11 mouse cellular contexts compared by ENCODE assay signal in the genomic region with DNA sequence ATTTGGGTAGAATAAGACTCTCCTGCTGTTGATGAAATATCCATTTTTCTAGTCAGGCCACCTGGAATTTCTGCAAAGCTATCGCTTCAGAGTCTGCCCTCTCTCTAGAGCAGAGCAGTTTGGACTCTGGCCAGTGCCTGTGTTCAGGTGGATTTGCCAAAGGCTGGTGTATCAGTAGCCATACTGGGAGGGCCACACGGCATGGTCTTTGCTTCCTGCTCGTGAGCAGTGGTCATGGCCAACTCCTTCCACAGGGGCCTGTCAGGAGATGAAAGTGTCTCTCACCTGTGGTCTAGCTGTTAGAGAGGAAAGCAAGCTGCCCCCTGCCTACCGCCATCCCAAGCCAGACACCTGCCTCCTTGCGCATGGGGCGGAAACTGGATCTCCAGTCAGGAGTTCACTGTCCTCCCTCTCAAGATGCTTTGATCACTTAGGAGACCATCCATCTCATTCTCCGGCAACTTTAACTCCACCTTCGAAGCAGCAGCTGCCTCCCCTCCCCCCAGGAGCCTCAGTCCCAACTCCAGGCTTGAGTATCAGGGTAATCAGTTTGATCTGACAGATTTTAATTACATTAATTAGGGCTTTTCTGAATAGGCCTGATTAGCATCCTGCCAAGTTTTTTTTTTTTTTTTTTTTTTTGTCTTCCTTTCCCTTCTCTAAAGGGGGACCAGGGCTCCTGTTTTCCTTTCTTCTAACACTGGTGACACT. TPM values are rescaled to one million over a fixed set of nuclear protein-coding genes. Genes with fewer than 3 reads are reported as not detected.
DNase-seq lines count a peak whose midpoint lies in the region; ATAC-seq and TF ChIP-seq lines count a peak whose summit lies in the region.
"Had no signal": no experiment of that assay in that cellular context is flagged by ENCODE, and none has a peak within 500 bp of the region (broad histone marks: within the 10 kb centered on the region; RNA-seq: fewer than 3 reads in every experiment).

No protein-coding gene starts in this region.

- ATAC-seq in neural tube, embryonic 13.5 days (ENCODE audit: low read depth) = peak; percentile 32; the same call in 1 of the 2 replicates
- peak; percentile 50; the same call in 1 of the 2 replicates for ATAC-seq in stomach, embryonic 16.5 days (ENCODE audit: insufficient read depth, low FRiP score)
- ATAC-seq: liver, postnatal 0 days; Patski had no signal

- no peaks in the 10 kb centered on the region for H3K9me3 ChIP-seq in neural tube, embryonic 13.5 days
- no peaks in the 10 kb centered on the region for H3K9me3 ChIP-seq in stomach, embryonic 16.5 days (replicated peaks; ENCODE audit: control insufficient read depth, low read length)
- H3K9me3 ChIP-seq: embryonic facial prominence, embryonic 13.5 days had no signal

- no peak overlapping the region for H3K4me3 ChIP-seq in neural tube, embryonic 13.5 days
- no peak overlapping the region for H3K4me3 ChIP-seq in kidney, adult 2 months (ENCODE audit: insufficient read depth, low read depth, low read length)
- H3K4me3 ChIP-seq in stomach, embryonic 16.5 days (replicated peaks; ENCODE audit: low read length) = no peak overlapping the region
- H3K4me3 ChIP-seq: embryonic facial prominence, embryonic 13.5 days had no signal

- H3K9ac ChIP-seq in neural tube, embryonic 13.5 days = no peak overlapping the region
- H3K9ac ChIP-seq in stomach, embryonic 16.5 days (ENCODE audit: low read length) = no peak overlapping the region
- H3K9ac ChIP-seq: embryonic facial prominence, embryonic 13.5 days; liver, postnatal 0 days had no signal

- no peak overlapping the region for H3K4me2 ChIP-seq in neural tube, embryonic 13.5 days
- H3K4me2 ChIP-seq in stomach, embryonic 16.5 days (ENCODE audit: low read depth, low read length) = no peak overlapping the region
- H3K4me2 ChIP-seq: embryonic facial prominence, embryonic 13.5 days had no signal

- DNase-seq in cerebellum, adult 18-20 months = peak; percentile 9 to 16
- no peak for DNase-seq in cerebellum, adult 11-12 months
- DNase-seq in neural tube, embryonic 10.5 days (ENCODE audit: extremely low spot score, low spot score) = no peak
- peak; percentile 62 for DNase-seq in kidney, adult 2 months
- DNase-seq in heart, adult 8-10 months (ENCODE audit: low spot score) = no peak
- DNase-seq in frontal cortex, adult 2 months (ENCODE audit: extremely low spot score in 1 of 2, low spot score in 1 of 2) = no peak
- DNase-seq: liver, postnatal 0 days had no signal

- peaks cover 8% of the 10 kb centered on the region for H3K4me1 ChIP-seq in neural tube, embryonic 13.5 days (replicated peaks)
- peaks cover 5% of the 10 kb centered on the region; the same call in 1 of the 2 replicates for H3K4me1 ChIP-seq in kidney, adult 2 months (ENCODE audit: control insufficient read depth, insufficient read depth, low read length)
- H3K4me1 ChIP-seq in stomach, embryonic 16.5 days (ENCODE audit: control insufficient read depth, insufficient read depth, low read length) = no peaks in the 10 kb centered on the region
- H3K4me1 ChIP-seq: embryonic facial prominence, embryonic 13.5 days had no signal

- no peak overlapping the region for H3K27ac ChIP-seq in neural tube, embryonic 13.5 days (replicated peaks)
- no peak overlapping the region for H3K27ac ChIP-seq in kidney, adult 2 months (ENCODE audit: insufficient read depth, low read depth, low read length)
- peak overlapping the region; percentile 8; the same call in 1 of the 2 replicates for H3K27ac ChIP-seq in stomach, embryonic 16.5 days (ENCODE audit: low read length)
- H3K27ac ChIP-seq: embryonic facial prominence, embryonic 13.5 days had no signal

- no peaks in the 10 kb centered on the region for H3K27me3 ChIP-seq in neural tube, embryonic 13.5 days
- no peaks in the 10 kb centered on the region for H3K27me3 ChIP-seq in kidney, adult 2 months (replicated peaks; ENCODE audit: control insufficient read depth, insufficient read depth, low read length)
- H3K27me3 ChIP-seq in stomach, embryonic 16.5 days (ENCODE audit: control insufficient read depth, insufficient read depth, low read length) = no peaks in the 10 kb centered on the region

- no peak for TF ChIP-seq CTCF in kidney, adult 2 months (conservative IDR thresholded peaks at IDR 0.05; ENCODE audit: insufficient read depth, insufficient read length, low read depth, low read length)

- no peaks in the 10 kb centered on the region for H3K36me3 ChIP-seq in neural tube, embryonic 13.5 days
- H3K36me3 ChIP-seq in kidney, adult 2 months (ENCODE audit: control insufficient read depth, insufficient read depth, low read length) = no peaks in the 10 kb centered on the region
- no peaks in the 10 kb centered on the region for H3K36me3 ChIP-seq in stomach, embryonic 16.5 days (ENCODE audit: control insufficient read depth, insufficient read depth, low read length)
- H3K36me3 ChIP-seq: embryonic facial prominence, embryonic 13.5 days had no signal

- WGBS in neural tube, embryonic 13.5 days = 64% methylated on average over 8 of the region's 8 CpGs
- WGBS in kidney, adult 2 months = 71% methylated on average over 8 of the region's 8 CpGs
- 47% methylated on average over 8 of the region's 8 CpGs for WGBS in stomach, embryonic 16.5 days

- TF ChIP-seq POLR2A in kidney, adult 2 months (IDR thresholded peaks at IDR 0.05; ENCODE audit: low read depth, low read length) = no peak

RNA-seq across cellular contexts. Expression of gene Prdm1, which starts 35.3 kb away (rescaled TPM):
- polyA plus RNA-seq in neural tube, embryonic 13.5 days (2015; fragmentation: Nextera tagmentation; extraction: Ambion mirVana) = 0.93 and 0.99 TPM in 2 replicates
- 1.8 and 1.9 TPM in 2 replicates for polyA plus RNA-seq in kidney, adult 2 months (2012; rRNA removed)
- polyA plus RNA-seq in stomach, embryonic 16.5 days (2015; fragmentation: Nextera tagmentation; extraction: Ambion mirVana) = 6.8 and 7.2 TPM in 2 replicates
- total RNA-seq in heart, adult 8-10 months (2022) = 1 to 10 TPM; 1.3 to 2.4 (median 1.7) TPM
- 2.6 and 3.4 TPM in 2 replicates for polyA plus RNA-seq in frontal cortex, adult 2 months (2012; rRNA removed)

Comparison
In these comparisons a context has a peak if more than half of its experiments do, and no peak if none do; other contexts are left out.
1. DNase-seq: peak in cerebellum, adult 18-20 months (2 of 2) and kidney, adult 2 months (single experiment); none in cerebellum, adult 11-12 months (single experiment), neural tube, embryonic 10.5 days (single experiment), heart, adult 8-10 months (single experiment) and frontal cortex, adult 2 months (0 of 2).